Mouse (Mus musculus) bone marrow macrophage, adult 2 months (primary cell): ENCODE measurements around the gene Pld5.

Source experiments
- CTCF ChIP-seq: IDR thresholded peaks from 2 replicates; pipeline ENCODE4 v1.5.1; 2012; ENCODE audit warnings: low read depth, mild to moderate bottlenecking, low read length, moderate library complexity
- POLR2A ChIP-seq: IDR thresholded peaks from 2 replicates; pipeline ENCODE4 v1.6.1; 2012; ENCODE audit warnings: mild to moderate bottlenecking, low read depth, low read length, borderline replicate concordance

DNA sequence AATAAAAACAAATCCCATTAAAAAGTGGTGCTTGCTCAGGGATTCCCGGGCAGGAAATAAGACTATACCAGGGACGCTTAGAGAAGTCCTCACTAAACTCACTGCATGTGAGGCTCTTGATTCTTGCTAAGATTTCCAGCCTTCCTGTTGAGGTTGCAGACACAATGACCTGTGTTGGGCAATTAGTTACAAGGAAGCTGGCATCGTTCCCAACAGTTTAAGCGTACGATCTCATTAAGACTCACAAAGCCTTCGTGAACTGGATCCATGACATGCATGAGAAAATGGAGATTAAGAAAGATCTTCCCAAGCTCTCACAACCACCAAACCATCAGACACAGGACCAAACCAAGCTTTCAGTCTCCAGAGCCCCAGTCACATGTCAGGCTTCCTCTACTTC lies 91.1 kb downstream of the Pld5 start:
- TF ChIP-seq POLR2A: no peak
- no peak for TF ChIP-seq CTCF
